Mouse (Mus musculus): Measurements from ENCODE around the gene Lbp.

GRCm38 (mm10) chr2:158334356-158334755, 28.1 kb downstream of the Lbp start:
- no peak for TF ChIP-seq CTCF (IDR thresholded peaks at IDR 0.05; ENCODE audit: low read depth, low read length)
- no peak for TF ChIP-seq POLR2A (IDR thresholded peaks at IDR 0.05; ENCODE audit: extremely low read depth, insufficient read depth, low read length)
